Mouse (Mus musculus) hindbrain, embryonic 15.5 days (tissue): ENCODE data around the gene Asphd1. TPM values are rescaled to one million over a fixed set of nuclear protein-coding genes. Genes with fewer than 3 reads are reported as not detected.
A peak's percentile ranks its signal among the peaks of the same experiment; 100 is the strongest.
"Not testable (repeated sequence)": the region's sequence is repeated elsewhere in the genome, so short reads cannot be mapped to it uniquely, and the experiment has no call there.

ENCODE experiments used
- ATAC-seq: fragments of 200-750 bp; cut with Nextera tagmentation; 2 replicates; pipeline ENCODE4 v1.8.0; 2017; ENCODE audit warnings: low read depth, moderate number of reproducible peaks, moderate TSS enrichment; ENCODE audit not compliant: low FRiP score
- H3K27ac ChIP-seq: fragments of 300-500 bp; sonication (generic); replicated peaks from 2 replicates; pipeline ENCODE4 v1.5.1; 2015; ENCODE audit warnings: mild to moderate bottlenecking, inconsistent platforms
- H3K27me3 ChIP-seq: fragments of 300-500 bp; sonication (generic); 2 replicates; pipeline ENCODE4 v1.6.1; 2015; ENCODE audit warnings: control low read depth, inconsistent platforms
- H3K36me3 ChIP-seq: fragments of 300-500 bp; sonication (generic); 2 replicates; pipeline ENCODE4 v1.6.1; 2015; ENCODE audit warnings: control low read depth, inconsistent platforms
- H3K4me1 ChIP-seq: fragments of 300-500 bp; sonication (generic); replicated peaks from 2 replicates; pipeline ENCODE4 v1.6.1; 2015; ENCODE audit warnings: control low read depth, inconsistent platforms
- H3K4me2 ChIP-seq: fragments of 300-500 bp; sonication (generic); 2 replicates; pipeline ENCODE4 v1.6.1; 2015; ENCODE audit warnings: moderate library complexity, mild to moderate bottlenecking, inconsistent platforms
- H3K4me3 ChIP-seq: fragments of 300-500 bp; sonication (generic); 2 replicates; pipeline ENCODE4 v1.5.1; 2015; ENCODE audit warnings: mild to moderate bottlenecking, inconsistent platforms
- H3K9ac ChIP-seq: fragments of 300-500 bp; sonication (generic); 2 replicates; pipeline ENCODE4 v1.6.1; 2015; ENCODE audit warnings: inconsistent platforms
- H3K9me3 ChIP-seq: fragments of 300-500 bp; sonication (generic); 2 replicates; pipeline ENCODE4 v1.6.1; 2016; ENCODE audit warnings: control low read depth, inconsistent platforms
- WGBS: fragments of 180-500 bp; shearing (Covaris S2); methylation state at CpG from one replicate; pipeline ENCODE4 v1.1.7; 2015; 5-methylcytosine and 5-hydroxymethylcytosine counted together
- polyA plus RNA-seq: library from polyadenylated mRNA; unstranded; fragments of >200 nt; fragmentation: Nextera tagmentation; extraction: Ambion mirVana; gene quantifications from 2 replicates; pipeline ENCODE4 v1.2.1, GENCODE M21; 2015

The Asphd1 gene
- polyA plus RNA-seq, 1 experiment from 2014 or later, result 9.8 TPM

- Histone ChIP-seq H3K27ac (no peak overlapping the region), H3K9ac (no peak overlapping the region), H3K4me1 (0 out of 2 replicates have a peak, but pooled peaks cover 5% of the 10 kb centered on the region), H3K4me3 (no peak overlapping the region), H3K4me2 (no peak overlapping the region), H3K27me3 (no peaks in the 10 kb centered on the region), H3K9me3 (no peaks in the 10 kb centered on the region), H3K36me3 (no peaks in the 10 kb centered on the region)
- no peak for ATAC-seq
- 81% methylated on average over 4 of the region's 4 CpGs for WGBS
Measured at GRCm38 (mm10) chr7:126919973-126920372, 29.4 kb downstream of the Asphd1 start.

GRCm38 (mm10) chr7:126918356-126918755, 31.0 kb downstream of the Asphd1 start:
- not testable (repeated sequence) for H3K4me3 ChIP-seq, H3K27me3 ChIP-seq, H3K4me2 ChIP-seq, H3K27ac ChIP-seq, H3K36me3 ChIP-seq, H3K9ac ChIP-seq, ATAC-seq, H3K9me3 ChIP-seq, H3K4me1 ChIP-seq
- 30% methylated on average over 4 of the region's 4 CpGs for WGBS

DNA sequence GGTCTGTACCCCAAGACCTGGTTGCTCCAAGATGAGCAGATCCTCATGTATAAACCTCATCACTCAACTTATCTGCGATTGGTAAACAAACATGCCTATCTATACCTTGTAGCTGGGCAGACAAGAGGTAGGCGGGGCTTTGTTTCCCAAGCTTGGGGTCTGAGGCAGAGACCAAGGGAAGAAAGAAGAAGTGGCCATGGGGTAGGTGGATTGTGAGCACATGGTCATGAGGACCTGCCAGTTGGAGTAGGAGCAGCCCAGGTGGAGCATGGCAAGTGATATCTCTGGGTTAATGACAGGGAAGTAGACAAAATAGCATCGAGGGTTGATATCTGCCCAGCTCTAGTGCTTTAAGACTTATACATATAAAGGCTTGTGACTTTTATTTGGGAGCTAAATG, 34.5 kb downstream of the Asphd1 start:
- no peak overlapping the region for H3K4me3 ChIP-seq
- no peaks in the 10 kb centered on the region for H3K36me3 ChIP-seq
- no peak overlapping the region for H3K4me2 ChIP-seq
- 91% methylated on average over 3 of the region's 3 CpGs for WGBS
- ATAC-seq, result no peak
- no peak overlapping the region for H3K27ac ChIP-seq
- H3K27me3 ChIP-seq, result no peaks in the 10 kb centered on the region
- no peaks in the 10 kb centered on the region for H3K4me1 ChIP-seq
- H3K9ac ChIP-seq, result no peak overlapping the region
- no peaks in the 10 kb centered on the region for H3K9me3 ChIP-seq

DNA sequence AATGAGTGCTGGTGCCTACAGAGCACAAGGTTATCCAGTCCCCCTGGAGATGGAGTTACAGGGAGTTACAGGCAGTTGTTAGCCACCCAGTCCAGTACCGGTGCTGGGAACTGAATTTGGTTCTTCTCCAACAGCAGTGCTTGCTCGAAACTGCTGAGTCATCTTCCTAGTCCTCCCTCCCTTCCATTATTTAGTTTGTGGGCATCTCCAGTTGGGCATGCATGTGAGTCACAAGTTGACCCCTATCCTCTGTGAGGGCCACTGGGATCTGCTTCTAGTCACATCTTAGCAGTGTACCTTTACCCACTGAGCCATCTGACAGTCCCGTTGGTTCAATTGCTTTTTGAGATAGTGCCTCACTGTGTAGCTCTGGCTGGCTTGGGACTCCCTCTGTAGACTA, 43.8 kb downstream of the Asphd1 start:
- no peak overlapping the region for H3K4me3 ChIP-seq
- no peak for ATAC-seq
- H3K27ac ChIP-seq, result no peak overlapping the region
- no peak overlapping the region for H3K4me2 ChIP-seq
- H3K9ac ChIP-seq, result no peak overlapping the region
- no peaks in the 10 kb centered on the region for H3K36me3 ChIP-seq
- H3K9me3 ChIP-seq, result no peaks in the 10 kb centered on the region
- no peaks in the 10 kb centered on the region for H3K27me3 ChIP-seq
- H3K4me1 ChIP-seq, result no peaks in the 10 kb centered on the region
- WGBS, result 83% methylated on average over 3 of the region's 3 CpGs

DNA sequence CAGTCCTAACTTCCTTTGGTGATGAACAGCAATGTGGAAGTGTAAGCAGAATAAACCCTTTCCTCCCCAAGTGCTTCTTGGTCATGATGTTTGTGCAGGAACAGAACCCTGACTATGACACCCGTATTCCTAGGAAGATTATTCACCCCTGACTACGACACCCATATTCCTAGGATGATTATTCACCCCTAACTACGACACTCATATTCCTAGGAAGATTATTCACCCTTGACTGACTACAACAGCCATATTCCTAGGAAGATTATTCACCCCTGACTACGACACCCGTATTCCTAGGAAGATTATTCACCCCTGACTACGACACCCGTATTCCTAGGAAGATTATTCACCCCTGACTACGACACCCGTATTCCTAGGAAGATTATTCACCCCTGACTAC, 49.6 kb downstream of the Asphd1 start:
- not testable (repeated sequence) for H3K9ac ChIP-seq, H3K9me3 ChIP-seq, ATAC-seq, H3K36me3 ChIP-seq, H3K27ac ChIP-seq, H3K4me3 ChIP-seq, H3K27me3 ChIP-seq, H3K4me2 ChIP-seq
- H3K4me1 ChIP-seq, result peaks cover 18% of the 10 kb centered on the region
- WGBS, result 97% methylated on average over 7 of the region's 9 CpGs

DNA sequence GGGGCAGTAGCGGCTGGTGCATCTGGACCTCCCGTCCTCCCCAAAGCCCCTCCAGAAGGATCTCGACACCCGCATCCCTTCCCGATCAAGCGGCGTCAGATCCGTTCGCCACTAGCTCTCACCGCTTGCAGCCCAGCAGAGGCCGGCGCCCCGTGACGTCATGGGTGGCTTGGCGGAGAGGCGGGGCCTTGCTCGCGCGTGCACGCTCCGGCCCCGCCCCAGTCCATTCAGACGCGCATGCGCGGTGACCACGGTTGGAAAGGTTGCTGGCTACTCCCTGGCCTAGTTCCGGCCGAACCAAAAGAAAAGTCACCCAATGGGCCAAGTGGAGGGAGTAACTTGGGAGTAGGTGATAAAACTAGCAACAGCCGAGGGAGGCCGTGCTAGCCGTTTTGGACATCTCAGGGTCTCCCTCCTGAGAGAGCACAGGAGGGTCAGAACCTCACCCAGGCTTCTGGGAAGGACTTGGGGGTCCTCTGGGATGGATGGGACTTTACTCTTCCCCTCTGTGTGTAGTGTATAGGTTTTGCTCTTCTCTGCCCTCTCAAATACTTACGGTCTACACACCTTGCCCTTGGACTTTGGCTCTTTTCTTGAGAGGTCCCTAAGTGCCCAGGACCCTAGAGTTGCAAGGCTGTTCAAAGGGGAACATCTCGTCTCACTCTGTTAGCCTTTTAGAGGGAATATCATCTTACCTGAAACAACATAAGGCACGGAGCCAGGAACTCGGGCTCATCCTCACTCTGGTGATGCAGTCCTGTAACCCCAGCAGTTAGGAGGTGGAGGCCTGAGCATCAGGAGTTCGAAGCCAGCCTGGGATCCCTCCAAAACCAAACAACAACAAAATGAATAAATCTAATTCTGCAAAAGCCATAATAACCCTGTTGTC, 51.0 kb downstream of the Asphd1 start:
- WGBS, result 12% methylated on average over 37 of the region's 37 CpGs

DNA sequence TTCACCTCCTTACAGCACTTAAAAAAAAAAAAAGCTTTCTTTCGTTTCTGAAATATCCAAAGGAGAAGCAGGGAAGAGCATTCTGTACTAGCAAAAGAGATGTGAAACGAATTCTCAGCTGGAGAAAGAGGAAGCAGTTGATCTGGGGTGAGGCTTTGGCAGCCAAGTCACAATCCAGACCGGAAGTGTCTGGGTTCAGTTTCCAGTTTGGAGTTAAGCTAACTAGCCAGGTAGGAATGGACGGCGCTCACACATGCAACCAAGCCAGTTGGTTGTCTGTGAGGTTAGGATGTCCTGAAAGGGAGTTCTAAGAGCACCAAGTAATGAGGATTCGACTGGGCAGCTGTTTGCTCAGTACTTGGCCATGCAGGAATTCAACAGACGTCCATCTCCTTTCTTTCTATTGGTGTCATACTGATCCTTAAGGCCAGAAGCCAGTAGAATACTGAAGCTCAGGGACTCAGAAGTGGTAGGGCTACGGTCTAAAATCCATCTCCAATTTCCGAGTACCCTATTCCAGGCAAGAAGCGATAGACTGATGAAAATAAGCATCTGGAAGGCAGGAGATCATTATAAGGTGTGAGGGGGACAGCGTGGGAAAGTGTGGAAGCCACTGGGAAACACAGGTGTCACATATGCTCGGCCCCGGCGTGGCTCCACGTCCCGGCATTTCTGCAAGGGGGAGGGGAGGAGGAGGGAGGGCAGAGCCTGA, 51.8 kb downstream of the Asphd1 start:
- peak overlapping the region; percentile 58 for H3K4me2 ChIP-seq
- peak; percentile 50 for ATAC-seq
- no peaks in the 10 kb centered on the region for H3K36me3 ChIP-seq

More for the DNA sequence above, 51.0 kb downstream of the Asphd1 start:
- Histone ChIP-seq H3K9ac (peak overlapping the region; percentile 64), H3K27ac (peak overlapping the region; percentile 91), H3K9me3 (no peaks in the 10 kb centered on the region), H3K27me3 (no peaks in the 10 kb centered on the region), H3K4me3 (peak overlapping the region; percentile 61), H3K4me2 (peak overlapping the region; percentile 58), H3K36me3 (no peaks in the 10 kb centered on the region), H3K4me1 (peaks cover 18% of the 10 kb centered on the region)
- peak; percentile 96 for ATAC-seq

GRCm38 (mm10) chr7:126896912-126897311, 52.5 kb downstream of the Asphd1 start:
- Histone ChIP-seq H3K36me3 (no peaks in the 10 kb centered on the region), H3K27ac (no peak overlapping the region), H3K4me1 (peaks cover 18% of the 10 kb centered on the region), H3K27me3 (no peaks in the 10 kb centered on the region), H3K9me3 (no peaks in the 10 kb centered on the region), H3K4me3 (no peak overlapping the region), H3K4me2 (peak overlapping the region; percentile 58), H3K9ac (no peak overlapping the region)
- 91% methylated on average over 5 of the region's 5 CpGs for WGBS
- ATAC-seq, result no peak

More for the DNA sequence above, 51.8 kb downstream of the Asphd1 start:
- Histone ChIP-seq H3K4me3 (peak overlapping the region; percentile 61), H3K9me3 (no peaks in the 10 kb centered on the region), H3K27ac (peak overlapping the region; percentile 91), H3K27me3 (no peaks in the 10 kb centered on the region), H3K4me1 (peaks cover 18% of the 10 kb centered on the region), H3K9ac (peak overlapping the region; percentile 64)
- 23% methylated on average over 16 of the region's 16 CpGs for WGBS

Other genes starting within 250 kb of the Asphd1 start
- 104 and 108 TPM in 2 replicates for gene Coro1a, start 241.8 kb downstream of the Asphd1 start, polyA plus RNA-seq
- gene Mapk3, start 190.0 kb downstream of the Asphd1 start, polyA plus RNA-seq, result 107 and 115 TPM in 2 replicates
- 1.5 TPM in 2 replicates for gene Gdpd3, start 183.2 kb downstream of the Asphd1 start, polyA plus RNA-seq
- gene Ypel3, start 172.6 kb downstream of the Asphd1 start, polyA plus RNA-seq, result 191 and 203 TPM in 2 replicates
- gene Tbx6, start 168.1 kb downstream of the Asphd1 start, polyA plus RNA-seq, result 0.62 and 0.75 TPM in 2 replicates
- gene Ppp4c, start 157.1 kb downstream of the Asphd1 start, polyA plus RNA-seq, result 174 and 176 TPM in 2 replicates
- 49.9 and 60.8 TPM in 2 replicates for gene Fam57b, start 151.9 kb downstream of the Asphd1 start, polyA plus RNA-seq
- 0.43 TPM in 1 of 2 replicates, not detected in the other for gene 4930451I11Rik, start 117.9 kb downstream of the Asphd1 start, polyA plus RNA-seq
- 28.2 and 28.8 TPM in 2 replicates for gene Doc2a, start 102.2 kb downstream of the Asphd1 start, polyA plus RNA-seq
- gene Hirip3, start 87.6 kb downstream of the Asphd1 start, polyA plus RNA-seq, result 22.6 and 24.0 TPM in 2 replicates
- 91.5 and 94.6 TPM in 2 replicates for gene Ino80e, start 87.2 kb downstream of the Asphd1 start, polyA plus RNA-seq
- 56.2 and 58.1 TPM in 2 replicates for gene Taok2, start 64.9 kb downstream of the Asphd1 start, polyA plus RNA-seq
- gene Tmem219, start 26.7 kb downstream of the Asphd1 start, polyA plus RNA-seq, result 28.6 and 30.4 TPM in 2 replicates
- gene Kctd13, start 20.7 kb downstream of the Asphd1 start, polyA plus RNA-seq, result 118 and 130 TPM in 2 replicates
- 49.3 and 55.9 TPM in 2 replicates for gene Sez6l2, start 981 bp upstream of the Asphd1 start, polyA plus RNA-seq
- 131 and 140 TPM in 2 replicates for gene Cdipt, start 26.3 kb upstream of the Asphd1 start, polyA plus RNA-seq
- 0.67 and 1.4 TPM in 2 replicates for gene Cdiptos, start 26.5 kb upstream of the Asphd1 start, polyA plus RNA-seq
- 4.8 and 5.5 TPM in 2 replicates for gene Mvp, start 65.0 kb upstream of the Asphd1 start, polyA plus RNA-seq
- 0.28 TPM in 1 of 2 replicates, not detected in the other for gene Pagr1b, start 66.9 kb upstream of the Asphd1 start, polyA plus RNA-seq
- gene Pagr1a, start 67.8 kb upstream of the Asphd1 start, polyA plus RNA-seq, result 28.1 and 46.9 TPM in 2 replicates
- gene Gm42742, start 71.5 kb upstream of the Asphd1 start, polyA plus RNA-seq, result 63.3 and 77.5 TPM in 2 replicates
- gene Prrt2, start 71.6 kb upstream of the Asphd1 start, polyA plus RNA-seq, result 54.2 and 62.4 TPM in 2 replicates
- gene Maz, start 77.5 kb upstream of the Asphd1 start, polyA plus RNA-seq, result 84.0 and 87.3 TPM in 2 replicates
- 26.1 and 31.7 TPM in 2 replicates for gene Kif22, start 92.9 kb upstream of the Asphd1 start, polyA plus RNA-seq
- not detected in 2 replicates for gene Zg16, start 137.7 kb upstream of the Asphd1 start, polyA plus RNA-seq
- gene AI467606, start 141.8 kb upstream of the Asphd1 start, polyA plus RNA-seq, result 2.0 and 3.3 TPM in 2 replicates
- gene Qprt, start 172.6 kb upstream of the Asphd1 start, polyA plus RNA-seq, result 0.70 and 1.1 TPM in 2 replicates
- gene Spn, start 188.2 kb upstream of the Asphd1 start, polyA plus RNA-seq, result 0.05 and 0.06 TPM in 2 replicates
- 72.1 and 72.3 TPM in 2 replicates for gene Cd2bp2, start 246.5 kb upstream of the Asphd1 start, polyA plus RNA-seq